25 mouse cellular contexts compared by ENCODE assay signal in the genomic region with DNA sequence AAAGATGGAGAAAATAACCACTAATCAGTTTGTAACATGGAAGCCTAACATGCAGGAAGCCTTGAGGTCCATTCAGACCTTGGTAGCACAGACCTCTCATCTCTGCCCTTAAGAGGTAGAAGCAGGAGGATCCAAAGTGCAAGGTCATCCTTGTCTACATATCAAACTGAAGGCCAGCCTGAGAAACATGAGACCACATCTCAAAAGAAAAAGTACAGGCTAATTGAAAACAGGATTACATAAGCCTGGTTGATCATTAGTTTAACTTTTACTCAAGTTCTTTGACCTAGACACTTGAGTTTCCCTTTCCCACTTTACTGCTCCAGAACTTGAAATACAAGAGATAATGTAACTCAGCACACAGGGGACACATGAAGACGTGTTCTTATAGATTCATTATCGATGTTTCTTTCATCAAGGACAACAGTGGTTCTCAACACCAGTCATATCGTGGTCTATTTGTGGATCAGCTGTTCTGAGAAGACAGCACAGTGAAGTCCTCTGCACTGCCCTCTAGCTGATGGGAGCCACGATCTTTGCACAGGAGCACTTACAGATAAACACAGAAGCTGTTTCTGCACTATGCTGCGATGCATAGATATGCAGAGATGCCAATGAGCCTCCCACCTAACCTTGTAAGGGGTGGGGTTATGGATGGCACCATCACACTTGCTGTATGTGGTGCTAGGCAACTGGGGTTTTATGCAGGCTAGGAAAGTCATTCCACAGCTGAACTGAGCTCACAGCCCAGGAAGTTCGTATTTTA.
DNase-seq lines count a peak whose midpoint lies in the region; ATAC-seq and TF ChIP-seq lines count a peak whose summit lies in the region.
"Had no signal": no experiment of that assay in that cellular context is flagged by ENCODE, and none has a peak within 500 bp of the region (broad histone marks: within the 10 kb centered on the region; RNA-seq: fewer than 3 reads in every experiment).

No protein-coding gene starts in this region.

- H3K27ac ChIP-seq in kidney, embryonic 16.5 days (ENCODE audit: low read length) = no peak overlapping the region
- no peak overlapping the region for H3K27ac ChIP-seq in liver, postnatal 0 days (ENCODE audit: low read depth)
- H3K27ac ChIP-seq: embryonic facial prominence, embryonic 12.5 days; heart, adult 2 months; heart, embryonic 13.5 days; hindbrain, postnatal 0 days; liver, embryonic 15.5 days; midbrain, embryonic 12.5 days; stomach, postnatal 0 days had no signal

- 84% methylated on average over 6 of the region's 6 CpGs for WGBS in kidney, embryonic 16.5 days
- WGBS in liver, postnatal 0 days (ENCODE audit: insufficient replicate concordance) = 64% methylated on average over 6 of the region's 6 CpGs

- no peak for ATAC-seq in kidney, embryonic 16.5 days (ENCODE audit: low FRiP score, low TSS enrichment)
- ATAC-seq in liver, postnatal 0 days = no peak
- ATAC-seq: forebrain, postnatal 0 days; hindbrain, postnatal 0 days; intestine, embryonic 16.5 days had no signal

- no peaks in the 10 kb centered on the region for H3K9me3 ChIP-seq in kidney, embryonic 16.5 days (ENCODE audit: low read length)
- no peaks in the 10 kb centered on the region for H3K9me3 ChIP-seq in liver, postnatal 0 days (ENCODE audit: low read length)
- H3K9me3 ChIP-seq: embryonic facial prominence, embryonic 12.5 days; G1E; heart, embryonic 13.5 days; liver, embryonic 15.5 days; midbrain, embryonic 12.5 days had no signal

- 0 out of 2 replicates have a peak, but pooled peaks have one; percentile 18 for TF ChIP-seq CTCF in liver, postnatal 0 days (IDR thresholded peaks at IDR 0.05; ENCODE audit: low read depth)

- H3K4me1 ChIP-seq in kidney, embryonic 16.5 days (ENCODE audit: insufficient read depth, low read length) = no peaks in the 10 kb centered on the region
- no peaks in the 10 kb centered on the region for H3K4me1 ChIP-seq in liver, postnatal 0 days (ENCODE audit: insufficient read depth)
- H3K4me1 ChIP-seq: embryonic facial prominence, embryonic 12.5 days; heart, embryonic 13.5 days; liver, embryonic 15.5 days; midbrain, embryonic 12.5 days had no signal

- no peak for TF ChIP-seq EP300 in liver, postnatal 0 days (IDR thresholded peaks at IDR 0.05; ENCODE audit: low read depth)

- H3K36me3 ChIP-seq in kidney, embryonic 16.5 days (ENCODE audit: insufficient read depth, low read length) = no peaks in the 10 kb centered on the region
- no peaks in the 10 kb centered on the region for H3K36me3 ChIP-seq in liver, postnatal 0 days (replicated peaks; ENCODE audit: insufficient read depth, low read length)
- H3K36me3 ChIP-seq: embryonic facial prominence, embryonic 12.5 days; G1E; heart, embryonic 13.5 days; liver, embryonic 15.5 days; midbrain, embryonic 12.5 days had no signal

- no peak overlapping the region for H3K4me3 ChIP-seq in kidney, embryonic 16.5 days (ENCODE audit: low read length)
- H3K4me3 ChIP-seq in liver, postnatal 0 days (ENCODE audit: low read depth, low read length) = no peak overlapping the region
- H3K4me3 ChIP-seq: embryonic facial prominence, embryonic 12.5 days; heart, adult 2 months; heart, embryonic 13.5 days; liver, embryonic 15.5 days; midbrain, embryonic 12.5 days had no signal

- H3K9ac ChIP-seq in kidney, embryonic 16.5 days (replicated peaks; ENCODE audit: low read length) = no peak overlapping the region
- H3K9ac ChIP-seq in liver, postnatal 0 days (replicated peaks) = no peak overlapping the region
- H3K9ac ChIP-seq: embryonic facial prominence, embryonic 12.5 days; forebrain, postnatal 0 days; heart, embryonic 13.5 days; liver, embryonic 15.5 days; midbrain, embryonic 12.5 days had no signal

- H3K4me2 ChIP-seq in kidney, embryonic 16.5 days (replicated peaks; ENCODE audit: low read depth, low read length) = no peak overlapping the region
- no peak overlapping the region for H3K4me2 ChIP-seq in liver, postnatal 0 days (ENCODE audit: low read depth, low read length)
- H3K4me2 ChIP-seq: embryonic facial prominence, embryonic 12.5 days; heart, embryonic 13.5 days; liver, embryonic 15.5 days; midbrain, embryonic 12.5 days had no signal

- peak; percentile 27 to 59 for DNase-seq in kidney, adult 8-10 months
- DNase-seq in spleen, postnatal 36 days (ENCODE audit: low spot score in 2 of 2) = peak; percentile 47 to 54
- no peak for DNase-seq in spleen, adult 18-20 months
- no peak for DNase-seq in liver, postnatal 0 days
- no peak for DNase-seq in adrenal gland, postnatal 10 days
- DNase-seq in thymus, postnatal 14 days = no peak
- no peak for DNase-seq in thymus, postnatal 25 days
- DNase-seq: adrenal gland, adult 2 months; cerebellum, adult 2 months; cerebellum, postnatal 25 days; forebrain, postnatal 0 days; gastrocnemius, postnatal 36 days; heart, adult 2 months; heart, postnatal 14 days; right cerebral cortex, postnatal 25 days; thymus, adult 2 months had no signal

- no peaks in the 10 kb centered on the region for H3K27me3 ChIP-seq in kidney, embryonic 16.5 days (ENCODE audit: insufficient read depth, low read length)
- H3K27me3 ChIP-seq in liver, postnatal 0 days (ENCODE audit: insufficient read depth, low read length) = no peaks in the 10 kb centered on the region
- H3K27me3 ChIP-seq: embryonic facial prominence, embryonic 12.5 days; heart, embryonic 13.5 days; liver, embryonic 15.5 days; midbrain, embryonic 12.5 days had no signal

Comparison
In these comparisons a context has a peak if more than half of its experiments do, and no peak if none do; other contexts are left out.
1. DNase-seq: peak in kidney, adult 8-10 months (2 of 2) and spleen, postnatal 36 days (2 of 2); none in spleen, adult 18-20 months (0 of 2), liver, postnatal 0 days (single experiment), adrenal gland, postnatal 10 days (single experiment), thymus, postnatal 14 days (single experiment) and thymus, postnatal 25 days (single experiment).